Mouse (Mus musculus) layer of hippocampus, postnatal 10 days (tissue): ENCODE results near the gene Gpsm2. TPM values are rescaled to one million over a fixed set of nuclear protein-coding genes. Genes with fewer than 3 reads are reported as not detected.

Experiments
- DNase-seq, 2 experiments: peaks; one replicate each; pipeline ENCODE4 v3.0.0; 2021; ENCODE audit warnings: low spot score in 2 of 2
- long read RNA-seq: library from polyadenylated mRNA; stranded (forward); transcript quantifications from one replicate; pipeline ENCODE4 v2.0.0, GENCODE M21; 2023
- total RNA-seq, 2 experiments: library from RNA; stranded (reverse); gene quantifications; 2 replicates each; pipeline ENCODE4 v1.2.3; 2021

Gene Gpsm2
- 10 to 100 TPM; 13.5 to 20.4 TPM for total RNA-seq
- long read RNA-seq, transcript Gpsm2-201 (15 exons, 3,498 nt) = major isoform, 11 of 20 reads
- long read RNA-seq, partial matches to known transcripts = 1 of 20 reads
- long read RNA-seq, other reads (novel, unspliced or antisense) = 8 of 20 reads

DNA sequence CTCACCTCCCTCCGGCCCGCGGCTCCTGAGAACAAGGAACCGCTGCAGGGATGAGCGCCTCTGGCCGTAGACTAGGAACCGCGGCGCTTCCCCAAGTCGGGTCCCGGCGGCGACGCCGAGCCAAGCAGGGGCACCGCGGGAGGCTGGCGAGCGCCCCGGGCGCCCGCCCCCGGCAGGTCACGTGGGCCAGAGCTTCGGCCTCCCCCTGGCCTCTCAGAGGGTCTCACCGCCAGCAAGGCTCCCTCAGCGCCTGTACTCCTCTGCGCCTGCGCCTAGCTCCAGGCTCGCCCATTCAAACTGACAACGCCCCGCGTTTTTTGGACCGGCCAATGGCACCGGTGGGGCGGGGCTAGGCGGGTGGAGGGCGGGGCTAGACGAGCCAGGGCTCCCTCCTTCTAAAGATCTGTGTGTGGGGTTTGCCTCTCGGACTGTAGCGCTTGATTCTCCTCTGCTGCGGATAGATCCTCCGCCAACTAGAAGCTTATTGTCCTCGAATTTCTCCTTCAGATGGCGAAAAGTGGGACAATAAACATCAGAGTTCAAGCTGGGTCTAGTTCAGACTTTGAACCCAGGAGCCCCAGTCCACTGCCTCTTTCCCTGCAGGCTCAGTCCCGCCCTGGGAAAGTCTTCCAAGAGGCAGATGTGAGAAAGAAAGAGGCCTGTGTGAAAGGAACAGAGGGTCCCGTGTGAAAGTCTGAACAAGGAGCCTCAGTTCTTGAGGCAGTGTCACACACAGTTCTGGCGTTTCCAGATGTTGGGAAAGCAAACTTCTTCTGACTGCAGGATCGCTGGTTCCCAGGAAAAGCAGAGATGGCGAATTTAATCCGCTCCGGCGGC, at the start of gene Gpsm2:
Gpsm2 (minus strand) TSS at position 274 of the 837 bp plus-strand sequence.
- DNase-seq = peak; percentile 95 to 98

DNA sequence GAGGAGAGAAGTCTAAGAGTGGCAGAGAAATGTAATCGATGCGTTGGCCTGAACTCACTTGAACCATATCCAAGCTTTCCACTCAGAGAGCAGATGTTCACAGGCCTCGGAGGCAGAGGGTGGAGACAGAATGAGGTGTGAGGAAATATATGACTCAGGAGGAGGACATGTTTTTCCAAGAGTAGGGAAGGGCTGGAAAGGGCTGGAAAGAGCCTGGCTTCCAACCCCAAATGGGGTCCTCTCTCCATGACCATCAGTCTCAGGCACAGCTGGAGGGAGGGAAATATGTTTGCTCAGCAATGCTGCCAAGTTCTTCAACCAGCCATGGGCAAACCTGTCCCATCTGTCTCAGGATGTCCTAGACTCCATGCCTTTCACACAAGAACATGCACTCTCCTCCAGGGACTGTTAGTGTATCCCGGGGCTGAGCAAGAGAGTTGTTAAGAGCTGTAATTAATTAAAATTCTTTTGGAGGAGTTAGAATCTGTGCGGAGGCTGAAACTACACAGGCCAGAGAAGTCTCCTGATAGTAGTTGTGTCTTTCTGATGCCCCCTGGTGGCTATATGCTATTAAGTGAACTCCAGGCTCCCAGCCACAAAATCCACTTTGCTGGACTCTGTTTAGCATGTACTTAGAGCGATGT, 48.7 kb upstream of the Gpsm2 start:
- peak; percentile 56 to 71 for DNase-seq

GRCm38 (mm10) chr3:108769547-108769946, 47.4 kb upstream of the Gpsm2 start:
- no peak for DNase-seq

DNA sequence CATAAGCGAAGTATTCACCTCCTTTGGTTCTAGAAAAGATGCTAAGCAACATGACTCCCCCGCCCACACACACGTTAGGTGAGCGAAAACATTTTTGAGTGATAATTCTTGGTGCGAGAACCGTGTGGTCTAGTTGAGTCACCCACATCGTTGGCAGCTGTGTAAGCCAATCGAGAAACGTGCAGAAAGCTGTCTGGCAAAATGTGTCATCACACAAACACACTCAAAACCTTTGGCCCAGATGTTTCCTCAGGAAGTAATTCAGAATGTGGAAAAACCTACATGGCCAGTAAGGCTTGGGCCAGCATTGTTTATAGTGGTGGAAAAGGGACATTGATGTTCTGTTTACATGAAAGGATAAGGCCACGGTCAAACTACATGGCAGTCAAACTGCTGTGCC, 45.3 kb upstream of the Gpsm2 start:
- DNase-seq = no peak

GRCm38 (mm10) chr3:108766943-108767342, 44.8 kb upstream of the Gpsm2 start:
- DNase-seq = no peak

DNA sequence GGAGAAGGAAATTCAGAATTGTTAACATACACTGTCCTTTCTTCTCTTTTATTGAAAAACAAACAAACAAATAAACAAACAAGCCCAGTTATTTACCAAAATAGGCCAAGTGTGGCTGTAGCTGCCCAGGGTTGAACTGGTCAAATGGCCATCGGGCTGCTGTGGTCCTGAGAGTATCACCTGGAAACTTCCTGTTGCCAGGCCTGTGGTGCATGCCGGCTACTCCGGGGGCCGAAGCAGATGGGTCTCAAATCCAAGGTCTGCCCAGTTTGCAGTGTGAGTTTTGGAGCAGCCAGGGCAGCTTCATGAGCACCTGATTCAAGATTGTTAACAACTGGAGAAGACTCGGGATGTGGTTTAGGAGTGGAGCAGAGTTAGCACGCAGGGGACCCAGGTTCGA, 43.4 kb upstream of the Gpsm2 start:
- no peak for DNase-seq

DNA sequence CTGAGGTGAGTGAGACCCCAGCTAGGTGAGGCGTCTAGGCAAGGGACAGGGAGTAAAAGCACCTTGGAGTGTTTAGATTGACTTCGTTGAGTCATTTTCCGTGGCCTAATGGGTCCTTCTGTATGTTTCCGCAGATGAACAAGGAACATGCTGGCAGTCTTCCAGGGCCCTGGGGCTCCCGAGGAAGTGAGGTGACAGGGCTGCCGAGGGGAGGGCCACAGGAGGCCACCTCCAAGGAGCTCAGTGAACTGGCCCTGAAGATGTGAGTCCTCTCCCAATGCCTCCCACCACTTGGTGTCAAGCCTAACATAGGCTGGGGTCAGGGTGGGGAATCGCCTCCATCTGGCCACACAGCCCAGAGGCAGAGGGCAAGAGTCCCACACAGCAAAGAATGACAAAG, 42.9 kb upstream of the Gpsm2 start:
- DNase-seq = no peak

- DNase-seq = no peak
These were observed 41.6 kb upstream of the Gpsm2 start for GRCm38 (mm10) chr3:108763691-108764090.

- DNase-seq = peak; percentile 15 to 27
These were observed 40.5 kb upstream of the Gpsm2 start for GRCm38 (mm10) chr3:108762597-108763111.

DNA sequence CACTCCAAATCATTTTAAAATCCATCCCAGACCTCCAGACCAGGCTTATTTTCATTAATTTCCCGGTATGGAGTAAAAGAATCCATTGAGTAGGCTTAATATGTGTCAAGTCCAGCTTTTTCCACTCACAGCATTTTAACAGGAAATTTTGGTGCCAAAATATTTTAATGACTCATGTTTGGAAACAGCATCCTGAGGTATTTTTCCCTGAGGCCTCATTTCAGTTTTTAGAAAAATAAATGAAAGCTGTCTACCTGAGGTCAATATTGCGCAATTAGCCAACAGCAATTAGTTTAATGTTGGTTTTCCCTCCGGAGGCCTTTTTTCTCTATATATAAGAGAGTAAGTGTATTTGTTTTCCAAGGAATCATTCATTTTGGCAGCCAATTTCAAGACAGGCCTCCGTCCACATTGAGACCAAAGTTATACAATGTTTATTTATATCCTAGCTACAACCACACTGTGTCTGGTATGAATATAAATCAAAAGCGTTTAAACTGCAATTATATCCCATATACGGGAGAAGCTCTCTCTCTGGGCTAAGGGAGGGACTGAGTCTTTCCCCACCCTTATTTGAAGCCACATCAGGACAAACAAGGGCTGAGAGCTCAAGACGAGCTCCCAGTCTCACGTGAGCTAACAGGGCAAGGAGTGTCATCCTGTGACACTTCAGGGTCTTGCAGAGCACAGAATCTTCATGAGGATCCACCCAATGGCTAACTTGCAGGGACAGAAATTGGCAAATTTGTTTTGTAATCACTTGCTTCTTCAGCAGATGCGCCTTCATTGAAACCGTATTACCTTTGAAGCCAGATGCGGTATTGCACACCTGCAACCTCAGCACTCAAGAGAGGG, 37.7 kb upstream of the Gpsm2 start:
- no peak for DNase-seq

- no peak for DNase-seq
These were observed 35.5 kb upstream of the Gpsm2 start for GRCm38 (mm10) chr3:108757570-108757969.

DNA sequence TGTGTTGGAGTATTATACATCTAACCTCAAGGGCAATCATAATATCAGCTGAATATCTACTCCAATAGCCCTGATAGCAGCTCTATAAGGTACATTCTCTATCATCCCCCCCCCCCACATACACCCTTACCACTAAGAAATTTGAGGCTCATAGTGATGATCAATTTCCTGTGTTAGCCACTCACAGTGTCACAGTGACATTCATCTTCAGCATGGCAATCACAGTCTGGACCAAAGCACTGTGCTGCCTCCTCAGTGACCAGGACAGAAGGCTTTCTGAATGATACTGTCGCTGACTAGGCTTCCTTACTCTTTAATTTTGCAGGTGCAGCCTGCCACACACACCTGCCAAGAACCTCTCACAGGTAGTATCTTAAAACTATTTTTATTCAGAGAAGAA, 34.0 kb upstream of the Gpsm2 start:
- DNase-seq = no peak

DNA sequence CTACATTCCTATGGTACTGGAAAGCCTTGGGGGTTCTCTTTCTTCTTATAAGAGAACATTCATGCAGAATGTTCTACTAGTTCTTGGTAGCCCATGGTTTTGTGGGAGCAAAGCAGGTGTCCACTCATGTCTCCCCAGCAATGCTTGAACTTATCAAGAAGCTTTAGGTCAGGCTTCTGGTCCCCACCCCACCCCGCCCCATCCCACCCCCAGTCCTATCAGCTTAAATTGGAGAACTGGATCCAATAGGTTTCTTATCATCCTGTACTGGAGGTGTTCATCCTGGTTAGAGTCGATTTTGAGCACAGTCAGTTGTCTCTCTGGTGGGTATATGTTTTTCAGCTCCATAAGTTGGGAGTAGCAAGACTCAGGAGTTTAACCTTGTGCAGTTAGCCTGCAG, 33.4 kb upstream of the Gpsm2 start:
- no peak for DNase-seq

DNA sequence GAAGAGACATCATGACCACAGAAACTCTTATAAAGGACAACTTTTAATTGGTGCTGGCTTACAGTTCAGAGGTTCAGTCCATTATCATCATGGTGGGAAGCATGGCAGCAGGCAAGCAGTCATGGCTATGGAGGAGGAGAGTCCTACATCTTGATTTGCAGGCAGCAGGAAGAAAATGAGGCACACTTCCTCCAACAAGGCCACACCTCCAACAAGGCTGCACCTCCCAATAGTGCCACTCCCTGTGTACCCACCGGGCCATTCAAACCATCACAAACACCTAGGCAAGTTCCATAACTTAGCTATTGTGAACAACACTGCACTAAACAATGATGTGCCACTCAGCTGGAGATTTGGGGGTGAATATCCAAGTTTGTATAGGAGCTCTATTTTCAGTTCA, 32.4 kb upstream of the Gpsm2 start:
- DNase-seq = no peak

- DNase-seq = no peak
These were observed 29.6 kb upstream of the Gpsm2 start for GRCm38 (mm10) chr3:108751691-108752090.

GRCm38 (mm10) chr3:108751061-108751460, 29.0 kb upstream of the Gpsm2 start:
- no peak for DNase-seq

DNA sequence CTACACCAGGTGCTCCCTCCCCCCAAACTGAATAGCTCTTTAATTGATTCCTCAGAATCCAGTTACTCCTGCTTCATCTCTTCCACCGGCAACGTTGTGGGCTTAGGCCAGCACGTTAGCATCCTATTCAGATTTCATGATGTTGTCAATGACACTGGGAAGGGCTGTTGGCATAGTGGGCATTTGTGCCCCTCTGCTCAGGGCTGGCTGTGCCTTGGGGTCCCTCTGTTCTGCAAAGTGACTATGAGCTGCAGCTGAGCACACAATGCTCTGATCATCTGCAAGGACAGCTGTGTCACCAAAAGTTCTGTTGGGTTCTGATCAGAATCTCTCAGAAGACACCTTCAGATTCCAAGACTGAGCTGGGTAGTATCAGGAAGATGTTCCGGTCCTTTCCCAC, 22.0 kb upstream of the Gpsm2 start:
- no peak for DNase-seq

DNA sequence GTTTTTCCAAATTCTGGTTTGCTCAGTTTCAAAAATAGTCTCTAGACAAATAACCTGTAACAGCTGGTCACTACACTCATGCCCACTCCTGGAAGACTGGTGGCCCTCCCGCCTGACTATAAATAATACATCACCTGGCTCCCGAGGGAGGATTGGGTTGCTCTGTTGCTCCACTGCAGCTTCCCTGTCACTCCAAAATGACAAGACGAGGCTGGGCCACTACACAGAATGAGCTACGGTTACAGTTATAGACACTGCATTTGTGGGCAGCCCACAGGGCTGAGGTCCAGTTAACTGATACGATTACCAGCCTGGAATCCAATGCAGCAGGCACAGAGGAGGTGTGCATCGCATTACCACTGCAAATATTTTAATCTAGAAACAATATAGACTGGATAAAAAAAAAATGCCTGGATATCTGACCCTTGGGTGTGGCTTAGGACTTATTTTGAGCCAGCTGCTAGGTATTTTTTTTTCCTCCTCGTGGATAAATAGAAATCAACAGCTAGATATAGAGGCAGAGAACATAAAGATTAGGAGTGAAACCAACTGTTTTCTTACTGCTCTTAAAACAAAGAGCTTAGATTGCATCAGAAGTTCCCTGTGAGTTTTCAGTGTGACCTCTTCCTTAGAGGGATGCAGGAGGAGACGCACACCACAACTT, 17.1 kb upstream of the Gpsm2 start, which contains the start of gene Aknad1:
Aknad1 (plus strand) TSS at position 614 of the 664 bp plus-strand sequence.
- no peak for DNase-seq

DNA sequence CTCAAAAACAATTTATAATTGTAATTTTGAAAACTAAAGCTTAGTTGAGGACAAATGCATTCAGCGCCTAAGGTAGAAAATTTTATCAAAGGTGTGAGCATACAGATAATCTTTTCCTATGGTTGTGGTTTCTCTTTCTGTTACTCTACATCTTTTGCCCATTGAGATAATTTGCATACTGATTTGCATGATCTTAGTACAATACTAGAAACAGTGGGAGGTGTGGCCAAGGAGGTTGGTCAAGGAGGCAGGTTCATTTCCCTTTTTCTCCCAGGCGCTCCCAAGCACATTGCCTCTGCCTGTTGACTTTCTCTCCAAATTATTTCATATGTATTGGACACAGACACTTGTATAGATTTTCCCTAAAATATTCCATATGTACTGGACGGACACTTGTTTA, 15.7 kb upstream of the Gpsm2 start:
- DNase-seq = no peak

- DNase-seq = no peak
These were observed 8.2 kb upstream of the Gpsm2 start for GRCm38 (mm10) chr3:108730316-108730715.

DNA sequence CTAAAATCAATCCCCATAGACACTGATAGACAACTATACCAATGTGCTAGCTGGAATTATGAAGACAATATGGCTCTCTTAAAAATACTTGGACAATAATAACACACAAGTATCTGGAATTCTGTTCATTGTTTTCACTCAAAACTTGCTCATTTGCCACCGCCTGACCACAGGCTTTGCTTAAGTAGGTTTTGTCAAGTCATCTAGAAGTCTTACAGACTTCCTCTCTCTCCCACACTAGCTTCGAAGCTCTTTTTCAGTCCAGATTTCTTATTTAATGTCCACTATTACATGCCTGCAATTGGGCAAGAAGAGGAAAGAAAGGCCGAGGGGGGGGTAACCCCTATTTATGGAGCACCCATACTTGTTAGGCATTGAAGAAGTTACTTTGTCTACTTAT, 5.7 kb upstream of the Gpsm2 start:
- DNase-seq = no peak
